Mouse (Mus musculus) inflammation-experienced regulatory T-cells, adult 6 months (primary cell): ENCODE measurements around the gene Myg1. TPM values are rescaled to one million over a fixed set of nuclear protein-coding genes. Genes with fewer than 3 reads are reported as not detected.
A peak's percentile ranks its signal among the peaks of the same experiment; 100 is the strongest.

Experiments
- ATAC-seq: one replicate; pipeline ENCODE4 v1.8.0; 2017
- polyA plus RNA-seq, 3 experiments: library from polyadenylated mRNA; unstranded; fragments of 100-300 nt; shearing (Covaris generic); gene quantifications; one replicate each; pipeline ENCODE4 v1.2.1; 2017

Gene Myg1
- polyA plus RNA-seq, 3 experiments from 2014 or later: 102 to 153 (median 123) TPM

GRCm38 (mm10) chr15:102346444-102346843 lies 14.9 kb downstream of the Myg1 start:
- no peak for ATAC-seq

DNA sequence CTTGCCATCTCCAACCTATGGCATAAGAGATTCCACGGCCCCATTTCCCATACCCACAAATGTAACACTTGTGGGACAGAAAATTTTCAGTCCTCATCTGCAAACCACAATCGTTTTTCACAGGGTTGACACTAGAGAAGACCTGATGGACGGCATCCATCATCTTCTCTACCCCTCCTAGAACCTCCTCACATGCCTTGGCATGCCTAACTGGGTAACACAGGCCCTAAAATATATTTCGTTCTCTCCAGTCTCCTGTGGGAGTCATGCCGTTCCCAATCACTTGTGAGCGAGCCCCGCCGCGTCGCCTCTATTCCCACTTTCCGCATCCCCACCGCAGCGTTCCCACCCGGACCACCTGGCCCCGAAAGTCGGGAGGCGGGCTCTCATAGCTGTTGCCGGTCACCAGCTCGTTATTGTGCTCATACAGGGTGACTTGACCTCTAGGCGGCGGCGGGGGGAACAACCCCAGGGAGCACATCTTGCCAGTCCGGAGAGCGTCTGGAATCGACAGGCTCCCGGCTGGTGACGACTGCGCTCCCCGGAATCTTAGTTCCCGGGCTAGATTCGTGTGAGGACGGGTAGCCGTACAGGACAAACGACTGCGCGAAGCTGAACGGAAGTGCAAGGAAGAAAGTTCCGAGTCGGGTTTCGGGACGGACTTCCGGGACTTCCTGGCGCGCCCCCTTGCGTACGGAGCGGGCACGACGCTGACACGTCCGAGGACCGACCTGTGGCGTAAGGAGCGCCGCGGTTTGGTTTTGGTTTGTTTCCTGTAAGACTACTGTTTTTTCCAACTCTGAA lies 18.8 kb downstream of the Myg1 start, which contains the start of gene Aaas:
Aaas (minus strand) TSS at position 634 of the 804 bp plus-strand sequence.
- ATAC-seq: peak; percentile 98

DNA sequence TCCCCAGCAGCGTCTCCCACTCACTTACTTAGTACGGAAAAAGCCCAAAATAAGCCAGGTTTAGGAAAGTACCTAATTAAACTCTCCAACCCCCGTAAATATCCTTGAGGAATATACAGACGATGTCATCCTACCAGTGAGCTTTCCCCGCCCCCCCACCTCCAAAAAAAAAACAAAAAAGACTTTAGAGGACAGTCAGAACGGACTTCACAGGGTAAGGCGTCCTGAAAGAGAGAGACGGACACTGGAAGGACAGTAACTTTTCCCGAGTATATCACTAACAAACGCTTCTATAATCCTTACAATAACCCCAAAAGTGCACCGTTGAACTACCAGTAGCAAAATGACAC lies 19.4 kb downstream of the Myg1 start:
- no peak for ATAC-seq

- ATAC-seq: no peak
Observed at GRCm38 (mm10) chr15:102352177-102352576, 20.7 kb downstream of the Myg1 start.

- no peak for ATAC-seq
Observed at GRCm38 (mm10) chr15:102353986-102354385, 22.5 kb downstream of the Myg1 start.

- no peak for ATAC-seq
Observed at GRCm38 (mm10) chr15:102355134-102355870, 23.8 kb downstream of the Myg1 start.

DNA sequence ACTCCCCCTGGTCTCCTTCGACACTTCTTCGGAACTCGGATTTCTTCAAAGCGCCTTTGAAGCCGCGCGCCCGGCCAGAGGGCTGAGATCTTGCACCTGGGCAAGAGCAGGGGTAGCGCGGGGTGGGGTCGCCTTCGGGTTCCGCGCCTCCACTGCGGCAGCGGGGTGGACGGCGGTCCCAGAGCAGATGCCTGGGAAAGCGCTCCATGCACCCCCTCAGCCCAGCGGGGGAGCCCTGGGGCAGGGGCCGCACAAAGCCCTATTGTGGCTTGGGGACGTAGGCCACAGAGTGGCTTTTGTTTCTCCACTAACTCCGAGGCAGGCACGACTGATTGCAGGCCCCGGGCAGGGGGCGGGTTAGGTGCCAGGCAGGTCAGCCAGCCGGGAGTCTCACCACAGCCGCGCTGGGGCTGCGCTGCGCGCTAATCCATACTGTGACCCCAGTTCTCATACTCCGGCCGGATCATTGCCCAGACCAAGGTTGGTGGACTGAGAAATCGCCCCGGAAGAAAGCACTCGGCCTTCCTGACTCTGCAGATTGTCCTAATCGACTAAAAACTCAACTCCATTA lies 24.4 kb downstream of the Myg1 start:
- no peak for ATAC-seq

- ATAC-seq: no peak
Observed at GRCm38 (mm10) chr15:102356501-102357325, 25.2 kb downstream of the Myg1 start.

DNA sequence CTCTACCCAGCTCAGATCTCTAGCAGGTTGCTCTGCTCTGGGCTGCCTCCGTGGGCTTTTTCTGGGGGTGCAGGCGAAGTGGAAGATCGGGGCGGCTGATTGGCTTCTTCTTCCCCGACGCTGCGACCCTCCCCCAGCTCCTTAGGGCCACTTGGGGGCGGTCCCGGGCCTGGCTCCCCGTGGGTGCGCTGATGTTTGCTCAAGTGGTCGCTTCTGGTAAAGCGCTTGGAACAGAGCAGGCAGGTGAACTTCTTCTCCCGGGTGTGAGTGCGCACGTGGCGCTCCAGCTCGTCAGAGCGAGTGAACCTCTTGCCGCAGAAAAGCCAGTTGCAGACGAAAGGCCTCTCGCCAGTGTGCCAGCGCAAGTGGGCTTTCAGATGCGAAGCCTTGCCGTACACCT lies 26.6 kb downstream of the Myg1 start:
- no peak for ATAC-seq

DNA sequence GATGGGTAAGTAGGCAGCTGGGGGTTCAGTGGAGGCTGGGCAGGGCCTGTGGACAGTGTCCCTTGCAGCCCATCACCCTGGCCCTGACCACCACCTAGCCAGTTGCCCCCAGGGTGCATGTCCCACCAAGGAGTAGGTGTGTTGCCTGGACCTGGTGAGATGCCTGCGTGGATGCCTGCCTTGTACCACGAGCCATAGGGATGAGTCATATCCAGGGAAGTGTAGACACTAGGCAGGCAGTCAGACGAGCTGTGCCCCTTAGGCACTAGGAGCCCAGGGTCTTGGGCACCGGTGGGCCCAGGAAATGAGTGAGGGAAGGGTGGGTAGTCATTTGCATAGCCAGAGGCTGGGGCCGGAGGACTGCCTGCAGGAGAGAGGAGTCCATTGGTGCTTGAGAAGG lies 27.3 kb downstream of the Myg1 start:
- ATAC-seq: no peak

DNA sequence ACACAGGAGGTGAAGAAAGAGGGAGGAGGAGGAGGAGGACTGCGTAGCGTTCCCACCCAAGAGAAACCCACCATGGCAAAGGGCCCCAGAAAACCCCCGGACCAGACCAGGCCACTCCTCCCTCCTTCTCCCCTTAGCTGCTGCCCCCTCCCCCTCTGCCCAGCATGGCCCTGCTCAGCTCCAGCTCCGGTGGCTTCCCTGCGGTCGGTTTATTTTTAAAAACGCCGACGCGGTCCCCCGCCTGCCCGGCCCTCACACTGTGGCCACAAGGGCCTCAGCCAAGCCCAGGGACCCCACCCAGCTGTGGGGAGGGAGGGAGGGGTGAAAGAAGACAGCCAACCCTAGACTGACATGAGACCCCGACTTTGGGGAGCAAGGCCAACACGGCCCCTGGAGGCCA lies 31.1 kb downstream of the Myg1 start:
- ATAC-seq: no peak

DNA sequence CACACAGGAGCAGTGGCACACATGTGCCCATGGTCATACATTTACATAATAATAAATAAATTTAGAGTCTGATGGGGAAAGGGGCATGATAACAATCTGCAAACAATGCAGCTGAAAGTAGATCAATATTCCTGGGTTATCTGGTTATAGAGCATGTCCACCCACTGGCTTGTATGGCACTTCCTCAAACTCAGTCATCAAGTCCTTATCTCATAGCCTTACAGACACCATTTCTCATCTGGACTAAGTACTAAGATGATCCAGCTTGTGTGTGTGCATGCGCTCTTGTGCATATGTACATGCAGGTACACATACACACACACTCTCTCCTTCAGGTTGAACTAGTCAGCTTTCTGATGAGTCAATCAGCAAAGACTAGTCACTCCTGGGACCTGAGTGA lies 33.2 kb downstream of the Myg1 start:
- ATAC-seq: no peak

- no peak for ATAC-seq
Observed at GRCm38 (mm10) chr15:102366238-102366637, 34.7 kb downstream of the Myg1 start.

GRCm38 (mm10) chr15:102366733-102367344 lies 35.3 kb downstream of the Myg1 start, which contains the start of gene Sp7:
TSS of gene Sp7 (minus strand) at chr15:102367182.
- ATAC-seq: no peak

GRCm38 (mm10) chr15:102369972-102370371 lies 38.5 kb downstream of the Myg1 start:
- ATAC-seq: no peak

GRCm38 (mm10) chr15:102370727-102371126 lies 39.2 kb downstream of the Myg1 start:
- no peak for ATAC-seq

GRCm38 (mm10) chr15:102376453-102377162 lies 45.1 kb downstream of the Myg1 start:
- ATAC-seq: peak; percentile 53

DNA sequence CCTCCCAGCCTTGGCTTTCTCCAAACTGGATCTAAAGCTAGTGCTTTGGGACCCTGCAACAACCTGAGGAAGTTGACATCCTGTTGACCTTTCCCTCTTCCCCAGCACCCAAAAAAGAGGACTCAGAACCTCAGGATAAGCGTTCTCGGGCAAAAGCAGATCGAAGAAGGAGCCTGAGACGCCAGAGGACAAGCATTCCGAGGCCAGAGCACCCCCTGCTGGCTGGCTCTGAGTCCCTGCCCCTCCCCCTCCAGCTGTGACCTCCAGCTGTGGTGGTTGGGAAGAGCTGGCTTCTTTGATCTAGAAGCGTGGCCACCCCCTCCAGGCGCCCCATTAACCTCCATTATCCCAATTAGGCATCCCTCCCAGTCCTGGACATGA lies 45.6 kb downstream of the Myg1 start:
- ATAC-seq: peak; percentile 55

DNA sequence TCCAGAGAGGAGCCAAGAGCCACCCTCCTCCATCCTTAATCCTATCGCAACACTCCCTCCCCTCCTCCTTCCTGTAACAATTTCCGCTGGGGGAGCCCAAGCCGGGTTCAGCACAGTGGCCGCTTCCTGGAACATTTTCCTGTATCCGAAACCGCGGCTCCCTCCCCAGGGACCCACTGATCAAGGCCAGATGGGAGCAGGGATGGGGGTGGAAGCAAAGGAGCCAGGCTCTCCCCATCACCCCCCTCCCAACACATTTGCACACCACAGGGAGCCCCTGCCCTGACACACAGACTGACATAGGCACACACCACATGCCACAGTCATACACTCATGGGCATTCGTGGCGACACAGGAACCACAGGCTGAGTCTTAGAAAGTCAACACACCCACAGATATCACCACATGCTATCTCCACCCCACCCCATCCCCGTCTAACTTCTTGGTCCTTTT lies 46.3 kb downstream of the Myg1 start:
- peak; percentile 49 for ATAC-seq

GRCm38 (mm10) chr15:102381575-102381974 lies 50.1 kb downstream of the Myg1 start:
- ATAC-seq: peak; percentile 55

DNA sequence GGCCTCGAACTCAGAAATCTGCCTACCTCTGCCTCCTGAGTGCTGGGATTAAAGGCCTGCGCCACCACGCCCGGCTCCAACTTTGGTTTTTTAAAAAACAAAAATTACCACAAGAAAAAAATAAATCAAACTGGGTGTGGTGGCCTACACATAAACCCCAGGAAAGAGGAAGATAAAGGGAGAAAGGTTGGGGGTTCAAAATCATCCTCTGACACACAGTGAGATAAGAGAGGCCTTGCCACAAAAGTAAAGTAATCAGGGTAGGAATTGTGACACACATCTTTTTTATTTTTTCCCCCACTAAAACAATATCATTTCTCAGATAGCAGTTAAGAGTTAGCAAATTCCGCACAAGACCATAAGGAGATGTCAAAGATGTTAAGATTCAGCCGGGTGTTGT lies 52.2 kb downstream of the Myg1 start:
- ATAC-seq: no peak

- ATAC-seq: no peak
Observed at GRCm38 (mm10) chr15:102386640-102387039, 55.1 kb downstream of the Myg1 start.
